Mouse (Mus musculus): ENCODE measurements around the gene Dscam. TPM values are rescaled to one million over a fixed set of nuclear protein-coding genes. Genes with fewer than 3 reads are reported as not detected.

Gene Dscam
- polyA plus RNA-seq, 1 experiment = 0.03 TPM

DNA sequence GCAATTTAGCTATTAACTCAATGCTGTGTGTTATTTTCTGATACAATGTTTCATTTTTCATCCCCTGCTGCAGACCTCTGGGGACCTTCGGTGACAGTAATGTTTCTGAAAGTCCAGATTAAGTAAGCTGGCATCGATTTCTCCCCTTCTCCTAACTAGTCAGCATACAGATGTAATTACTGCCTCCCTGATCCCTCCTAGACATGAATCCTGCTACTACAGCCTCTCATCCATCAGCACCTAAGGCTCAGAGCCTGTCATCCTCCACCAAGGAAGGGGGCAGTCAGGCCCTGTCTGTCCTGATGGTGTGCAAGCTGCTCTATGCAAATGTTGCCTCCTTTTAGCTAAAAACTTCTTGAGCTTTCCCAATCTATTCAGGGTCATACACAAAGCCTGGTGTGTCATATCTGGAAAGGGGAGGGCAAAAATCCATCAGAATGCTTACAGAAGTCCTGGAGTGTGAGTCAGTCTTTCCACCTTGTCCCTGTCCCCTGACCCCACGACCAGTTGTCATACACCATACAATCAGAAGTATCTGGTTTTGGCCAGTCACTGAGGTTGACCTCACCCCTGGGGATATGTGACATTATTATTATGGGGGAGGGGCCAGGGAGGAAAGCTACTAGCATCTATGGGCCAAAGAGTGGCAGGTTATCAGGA is 571.0 kb downstream of the Dscam start:
- H3K4me3 ChIP-seq (ENCODE audit: low read depth, low read length) = no peak overlapping the region
- WGBS = 77% methylated on average over 3 of the region's 3 CpGs
- TF ChIP-seq POLR2A (IDR thresholded peaks at IDR 0.05; ENCODE audit: low read depth, low read length) (no peak), CTCF (IDR thresholded peaks at IDR 0.05; ENCODE audit: extremely low read depth, insufficient read length, insufficient replicate concordance, low read depth, low read length) (no peak)
- peaks cover 5% of the 10 kb centered on the region; the same call in 1 of the 2 replicates for H3K4me1 ChIP-seq (ENCODE audit: control insufficient read depth, insufficient read depth, insufficient read length, low read length)
- H3K36me3 ChIP-seq (ENCODE audit: control insufficient read depth, insufficient read depth, low read length) = no peaks in the 10 kb centered on the region
- H3K27me3 ChIP-seq (ENCODE audit: control insufficient read depth, insufficient read depth, low read length) = no peaks in the 10 kb centered on the region
- H3K27ac ChIP-seq (ENCODE audit: insufficient read depth, low read depth, low read length) = no peak overlapping the region

DNA sequence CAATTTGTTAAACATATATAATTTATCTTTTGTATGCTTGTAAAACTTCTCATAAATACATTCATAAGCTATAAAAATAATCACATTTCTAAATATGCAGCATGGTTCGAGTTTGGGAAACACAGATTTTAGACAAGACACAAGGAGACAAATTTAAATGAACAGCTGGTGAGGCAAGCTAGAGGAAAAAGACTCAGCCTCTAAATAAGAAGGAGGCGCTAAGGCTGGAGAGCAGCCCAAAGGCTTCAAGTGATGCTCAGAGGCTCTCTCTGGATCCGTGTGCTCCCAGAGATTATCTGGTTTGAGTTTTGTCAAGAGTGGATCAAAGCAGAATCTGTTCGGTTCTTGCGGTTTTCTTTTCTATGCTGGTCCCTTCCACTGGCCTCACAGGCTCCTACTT is 594.7 kb downstream of the Dscam start:
- no peak overlapping the region for H3K27ac ChIP-seq (ENCODE audit: insufficient read depth, low read depth, low read length)
- no peak overlapping the region for H3K4me3 ChIP-seq (ENCODE audit: low read depth, low read length)
- H3K27me3 ChIP-seq (ENCODE audit: control insufficient read depth, insufficient read depth, low read length) = no peaks in the 10 kb centered on the region
- WGBS = 79% methylated on average over 5 of the region's 5 CpGs
- H3K4me1 ChIP-seq (ENCODE audit: control insufficient read depth, insufficient read depth, insufficient read length, low read length) = no peaks in the 10 kb centered on the region
- TF ChIP-seq POLR2A (IDR thresholded peaks at IDR 0.05; ENCODE audit: low read depth, low read length) = no peak
- no peak for TF ChIP-seq CTCF (IDR thresholded peaks at IDR 0.05; ENCODE audit: extremely low read depth, insufficient read length, insufficient replicate concordance, low read depth, low read length)
- no peaks in the 10 kb centered on the region for H3K36me3 ChIP-seq (ENCODE audit: control insufficient read depth, insufficient read depth, low read length)

DNA sequence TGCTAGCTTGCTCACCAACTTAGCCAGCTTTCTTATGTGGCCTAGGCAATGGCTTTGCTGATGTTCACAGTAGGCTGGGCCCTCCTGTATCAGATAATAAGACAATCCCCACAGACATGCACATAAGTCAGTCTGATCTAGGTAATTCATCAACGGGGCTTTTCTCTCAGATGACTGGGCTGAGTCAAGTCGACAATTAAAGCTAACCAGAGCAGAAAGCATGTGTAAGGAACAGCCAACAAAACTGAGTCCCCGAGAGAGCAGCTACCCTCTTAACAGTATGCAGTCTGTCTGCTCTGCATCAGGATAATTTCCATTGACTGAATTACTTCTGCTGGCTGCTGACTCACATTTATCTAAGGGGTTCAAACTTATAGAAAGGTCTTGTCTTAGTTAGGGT is 603.1 kb downstream of the Dscam start:
- Histone ChIP-seq H3K27ac (ENCODE audit: insufficient read depth, low read depth, low read length) (no peak overlapping the region), H3K27me3 (ENCODE audit: control insufficient read depth, insufficient read depth, low read length) (no peaks in the 10 kb centered on the region), H3K4me3 (ENCODE audit: low read depth, low read length) (no peak overlapping the region), H3K36me3 (ENCODE audit: control insufficient read depth, insufficient read depth, low read length) (no peaks in the 10 kb centered on the region), H3K4me1 (ENCODE audit: control insufficient read depth, insufficient read depth, insufficient read length, low read length) (no peaks in the 10 kb centered on the region)
- WGBS = 67% methylated on average over 3 of the region's 3 CpGs
- TF ChIP-seq CTCF (IDR thresholded peaks at IDR 0.05; ENCODE audit: extremely low read depth, insufficient read length, insufficient replicate concordance, low read depth, low read length) (no peak), POLR2A (IDR thresholded peaks at IDR 0.05; ENCODE audit: low read depth, low read length) (no peak)

DNA sequence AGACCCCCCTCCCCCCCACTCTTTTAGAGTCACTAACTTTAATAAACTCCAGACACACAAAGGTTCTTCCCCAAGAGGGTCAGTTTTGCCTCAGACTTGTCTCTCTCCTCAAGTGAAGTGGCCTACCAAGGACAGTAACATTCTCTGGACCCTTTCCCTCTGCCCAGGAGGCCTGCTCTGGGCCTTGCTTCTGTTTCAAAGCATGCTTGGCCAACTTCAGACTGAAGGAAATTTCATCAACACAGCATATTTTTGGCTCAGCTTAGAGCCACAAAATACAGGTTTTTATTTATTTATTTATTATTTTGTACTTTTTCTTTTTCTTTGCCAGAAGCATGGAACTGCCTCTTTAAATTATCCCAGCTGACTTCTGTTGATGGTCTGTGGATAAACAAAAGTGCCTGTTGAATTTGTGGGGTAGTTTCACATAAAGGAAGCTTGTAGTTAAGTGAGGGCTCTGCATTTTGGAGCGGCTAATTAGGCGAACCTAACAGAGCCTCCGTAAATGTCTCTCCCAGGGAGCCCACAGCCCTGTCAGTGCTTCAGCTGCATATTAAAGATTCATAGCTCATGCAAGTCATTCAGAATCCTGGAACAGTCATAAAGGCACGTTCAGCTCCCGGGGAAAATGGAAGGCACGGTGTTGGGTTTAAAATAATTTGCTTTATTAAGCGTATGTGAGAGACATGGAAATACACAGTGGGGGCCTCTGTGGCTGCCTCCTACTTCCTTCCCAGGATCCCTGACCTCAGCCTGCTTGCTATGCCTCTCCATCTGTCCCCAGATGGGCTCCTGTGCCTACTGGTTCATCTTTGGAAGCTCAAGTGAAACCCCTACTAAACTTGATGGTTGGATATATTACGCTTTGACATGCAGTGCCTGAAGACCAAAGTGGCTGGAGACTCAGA is 606.9 kb downstream of the Dscam start:
- Histone ChIP-seq H3K27me3 (ENCODE audit: control insufficient read depth, insufficient read depth, low read length) (no peaks in the 10 kb centered on the region), H3K4me1 (ENCODE audit: control insufficient read depth, insufficient read depth, insufficient read length, low read length) (no peaks in the 10 kb centered on the region)
- WGBS = 76% methylated on average over 8 of the region's 8 CpGs

DNA sequence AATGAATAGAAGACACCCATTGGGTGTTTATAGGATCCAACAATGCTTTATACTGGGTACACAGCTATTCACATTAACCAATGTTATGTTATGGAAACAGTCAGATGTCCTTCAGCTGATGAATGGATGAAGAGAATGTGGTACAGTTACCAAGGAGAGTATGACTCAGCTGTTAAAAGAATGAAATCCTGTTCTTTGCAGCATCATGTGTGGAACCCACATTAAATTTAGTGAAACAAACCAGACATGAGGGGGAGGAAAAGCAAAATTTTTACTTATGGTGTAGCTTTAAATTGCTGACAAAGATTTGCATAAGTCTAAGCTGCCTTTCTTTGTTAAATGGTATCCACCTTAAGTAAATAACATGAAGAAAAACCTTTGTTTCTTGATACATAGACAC is 610.8 kb downstream of the Dscam start:
- Histone ChIP-seq H3K4me1 (ENCODE audit: control insufficient read depth, insufficient read depth, insufficient read length, low read length) (no peaks in the 10 kb centered on the region), H3K27me3 (ENCODE audit: control insufficient read depth, insufficient read depth, low read length) (no peaks in the 10 kb centered on the region), H3K27ac (ENCODE audit: insufficient read depth, low read depth, low read length) (no peak overlapping the region), H3K4me3 (ENCODE audit: low read depth, low read length) (no peak overlapping the region), H3K36me3 (ENCODE audit: control insufficient read depth, insufficient read depth, low read length) (no peaks in the 10 kb centered on the region)
- TF ChIP-seq CTCF (IDR thresholded peaks at IDR 0.05; ENCODE audit: extremely low read depth, insufficient read length, insufficient replicate concordance, low read depth, low read length) = no peak
- TF ChIP-seq POLR2A (IDR thresholded peaks at IDR 0.05; ENCODE audit: low read depth, low read length) = no peak

More for the DNA sequence above, 606.9 kb downstream of the Dscam start:
- no peak overlapping the region for H3K27ac ChIP-seq (ENCODE audit: insufficient read depth, low read depth, low read length)
- no peak for TF ChIP-seq POLR2A (IDR thresholded peaks at IDR 0.05; ENCODE audit: low read depth, low read length)
- TF ChIP-seq CTCF (IDR thresholded peaks at IDR 0.05; ENCODE audit: extremely low read depth, insufficient read length, insufficient replicate concordance, low read depth, low read length) = no peak
- no peak overlapping the region for H3K4me3 ChIP-seq (ENCODE audit: low read depth, low read length)
- H3K36me3 ChIP-seq (ENCODE audit: control insufficient read depth, insufficient read depth, low read length) = no peaks in the 10 kb centered on the region

DNA sequence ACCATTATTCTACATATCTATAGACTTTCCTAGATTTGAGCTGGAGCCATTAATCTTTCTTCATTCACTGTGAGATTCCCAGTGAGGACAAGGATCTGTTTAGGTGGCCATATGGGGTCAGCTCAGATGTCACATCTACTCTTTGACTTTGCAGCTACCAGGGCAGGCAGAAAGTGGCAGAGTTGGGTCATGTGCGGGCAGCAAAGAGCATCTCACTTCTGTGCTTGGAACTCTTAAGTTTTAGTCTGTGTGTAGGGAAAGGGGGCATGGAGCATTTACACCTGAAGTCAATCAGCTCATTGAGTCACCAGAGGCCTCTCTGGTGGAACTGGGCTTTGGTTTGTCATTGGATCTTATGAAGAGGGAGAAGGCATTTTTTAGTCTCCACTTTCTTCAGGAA is 612.2 kb downstream of the Dscam start:
- WGBS = 100% methylated on average over 1 of the region's 1 CpGs
- TF ChIP-seq CTCF (IDR thresholded peaks at IDR 0.05; ENCODE audit: extremely low read depth, insufficient read length, insufficient replicate concordance, low read depth, low read length) = no peak
- TF ChIP-seq POLR2A (IDR thresholded peaks at IDR 0.05; ENCODE audit: low read depth, low read length) = no peak
- H3K27me3 ChIP-seq (ENCODE audit: control insufficient read depth, insufficient read depth, low read length) = no peaks in the 10 kb centered on the region
- H3K27ac ChIP-seq (ENCODE audit: insufficient read depth, low read depth, low read length) = no peak overlapping the region
- H3K4me1 ChIP-seq (ENCODE audit: control insufficient read depth, insufficient read depth, insufficient read length, low read length) = no peaks in the 10 kb centered on the region
- H3K4me3 ChIP-seq (ENCODE audit: low read depth, low read length) = no peak overlapping the region
- no peaks in the 10 kb centered on the region for H3K36me3 ChIP-seq (ENCODE audit: control insufficient read depth, insufficient read depth, low read length)

DNA sequence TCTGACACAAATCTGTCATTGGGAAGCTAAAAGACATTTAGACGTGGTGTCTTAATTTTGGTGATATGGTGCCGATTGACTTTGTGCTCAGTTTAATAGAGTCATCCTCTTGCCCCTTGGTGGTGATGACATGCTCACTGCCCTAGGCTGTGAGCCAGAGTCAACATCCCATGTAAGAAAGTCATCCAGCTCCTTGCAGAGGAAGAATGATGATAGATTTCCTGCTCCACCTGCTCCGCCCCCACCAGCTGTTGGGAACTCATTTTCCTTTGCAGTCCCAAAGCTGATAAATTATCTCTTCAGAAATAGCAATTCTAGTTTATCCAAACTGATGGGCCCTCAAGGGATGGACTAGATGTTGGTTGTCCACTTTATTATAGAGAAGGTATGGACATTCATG is 613.9 kb downstream of the Dscam start:
- WGBS = 32% methylated on average over 3 of the region's 3 CpGs
- H3K4me3 ChIP-seq (ENCODE audit: low read depth, low read length) = no peak overlapping the region
- TF ChIP-seq CTCF (IDR thresholded peaks at IDR 0.05; ENCODE audit: extremely low read depth, insufficient read length, insufficient replicate concordance, low read depth, low read length) (no peak), POLR2A (IDR thresholded peaks at IDR 0.05; ENCODE audit: low read depth, low read length) (no peak)
- H3K36me3 ChIP-seq (ENCODE audit: control insufficient read depth, insufficient read depth, low read length) = no peaks in the 10 kb centered on the region
- no peaks in the 10 kb centered on the region for H3K4me1 ChIP-seq (ENCODE audit: control insufficient read depth, insufficient read depth, insufficient read length, low read length)
- no peak overlapping the region for H3K27ac ChIP-seq (ENCODE audit: insufficient read depth, low read depth, low read length)
- no peaks in the 10 kb centered on the region for H3K27me3 ChIP-seq (ENCODE audit: control insufficient read depth, insufficient read depth, low read length)
